8 mouse cellular contexts compared by ENCODE assay signal in the genomic region with DNA sequence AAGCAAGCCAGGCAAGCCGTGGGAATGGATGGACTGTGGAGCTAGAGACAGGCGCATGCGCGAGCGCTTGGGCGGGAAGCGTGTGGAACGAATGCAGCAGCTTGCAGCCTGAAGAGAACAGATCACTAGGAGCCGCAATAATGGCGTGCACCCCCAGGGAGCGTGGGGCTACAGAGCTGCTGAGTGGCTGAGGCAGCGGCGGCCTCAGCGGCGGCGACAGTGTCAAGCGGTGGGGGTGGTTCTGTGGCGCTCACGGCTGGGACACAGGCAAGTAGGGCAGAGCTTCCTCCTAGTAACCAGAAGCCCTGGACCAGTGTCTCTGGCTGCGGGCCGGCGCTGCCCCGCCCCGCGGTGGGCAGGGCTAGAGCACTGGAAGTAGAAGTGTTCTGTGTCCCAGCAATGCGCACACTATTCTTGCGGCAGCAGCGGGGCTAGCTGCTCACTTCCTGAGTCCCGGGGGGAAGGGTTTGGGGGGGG. TPM values are rescaled to one million over a fixed set of nuclear protein-coding genes. Genes with fewer than 3 reads are reported as not detected.
DNase-seq lines count a peak whose midpoint lies in the region; ATAC-seq and TF ChIP-seq lines count a peak whose summit lies in the region.

No protein-coding gene starts in this region.

- peak; percentile 97 for ATAC-seq in Patski
- ATAC-seq in hindbrain, embryonic 15.5 days (ENCODE audit: low FRiP score, low read depth), result peak; percentile 98

- no peaks in the 10 kb centered on the region for H3K9me3 ChIP-seq in hindbrain, embryonic 15.5 days

- peak; percentile 37 for DNase-seq in Patski (ENCODE audit: low read depth, low spot score)
- DNase-seq in cerebellum, postnatal 14 days, result peak; percentile 90 to 91
- DNase-seq in frontal cortex, postnatal 25 days (ENCODE audit: low spot score in 2 of 2), result peak; percentile 69 to 80
- DNase-seq in left cerebral cortex, adult 11 months (ENCODE audit: low spot score), result peak; percentile 81
- peak; percentile 92 to 96 for DNase-seq in lung, postnatal 4 days
- DNase-seq in retina, postnatal 7 days (ENCODE audit: low read depth, low spot score), result peak; percentile 70
- DNase-seq in urinary bladder, adult 2 months (ENCODE audit: low spot score), result peak; percentile 83

- POLR2A ChIA-PET in Patski (lab: Charles Lee), result interaction anchor here (1.0 kb wide), 1 partner anchor 54 kb away, joined by 3 read pairs; no protein-coding TSS in a partner anchor

- no peaks in the 10 kb centered on the region for H3K27me3 ChIP-seq in Patski
- H3K27me3 ChIP-seq in hindbrain, embryonic 15.5 days, result no peaks in the 10 kb centered on the region

- peak overlapping the region; percentile 59 for H3K9ac ChIP-seq in hindbrain, embryonic 15.5 days

- in situ Hi-C loops in Patski (cut with MboI; ENCODE audit: low pct_unique_long_range_greater_than_20kb), result no loop called here

- H3K4me2 ChIP-seq in hindbrain, embryonic 15.5 days, result peak overlapping the region; percentile 93

- no peak for TF ChIP-seq CTCF in Patski (IDR thresholded peaks at IDR 0.05)

- CTCF ChIA-PET in Patski (lab: Charles Lee), result interaction anchor here (1.3 kb wide), 1 partner anchor 36 kb away, joined by 5 read pairs; no protein-coding TSS in a partner anchor

- no peaks in the 10 kb centered on the region for H3K36me3 ChIP-seq in hindbrain, embryonic 15.5 days

- WGBS in hindbrain, embryonic 15.5 days, result under 1% methylated on average over 29 of the region's 29 CpGs

- peak overlapping the region; percentile 93 for H3K27ac ChIP-seq in hindbrain, embryonic 15.5 days (replicated peaks)

- peaks cover 14% of the 10 kb centered on the region for H3K4me1 ChIP-seq in hindbrain, embryonic 15.5 days (replicated peaks)

- H3K4me3 ChIP-seq in hindbrain, embryonic 15.5 days, result peak overlapping the region; percentile 74

RNA-seq across cellular contexts. Expression of a gene that starts 7.3 kb away (rescaled TPM):
- not detected for polyA plus RNA-seq in Patski (2021)
- polyA plus RNA-seq in hindbrain, embryonic 15.5 days (2015; fragmentation: Nextera tagmentation; extraction: Ambion mirVana), result not detected in 2 replicates
- not detected in 2 replicates for polyA plus RNA-seq in urinary bladder, adult 2 months (2012; rRNA removed)

RNA-seq across cellular contexts. Expression of a gene that starts 16.9 kb away (rescaled TPM):
- not detected for polyA plus RNA-seq in Patski (2021)
- polyA plus RNA-seq in hindbrain, embryonic 15.5 days (2015; fragmentation: Nextera tagmentation; extraction: Ambion mirVana), result not detected in 2 replicates
- polyA plus RNA-seq in urinary bladder, adult 2 months (2012; rRNA removed), result 0.09 TPM in 1 of 2 replicates, not detected in the other

RNA-seq across cellular contexts. Expression of a gene that starts 30.5 kb away (rescaled TPM):
- not detected for polyA plus RNA-seq in Patski (2021)
- not detected in 2 replicates for polyA plus RNA-seq in hindbrain, embryonic 15.5 days (2015; fragmentation: Nextera tagmentation; extraction: Ambion mirVana)
- not detected in 2 replicates for polyA plus RNA-seq in urinary bladder, adult 2 months (2012; rRNA removed)

RNA-seq across cellular contexts. Expression of a gene that starts 43.9 kb away (rescaled TPM):
- polyA plus RNA-seq in Patski (2021), result not detected
- polyA plus RNA-seq in hindbrain, embryonic 15.5 days (2015; fragmentation: Nextera tagmentation; extraction: Ambion mirVana), result not detected in 2 replicates
- not detected in 2 replicates for polyA plus RNA-seq in urinary bladder, adult 2 months (2012; rRNA removed)

RNA-seq across cellular contexts. Expression of a gene that starts 43.9 kb away (rescaled TPM):
- polyA plus RNA-seq in Patski (2021), result not detected
- polyA plus RNA-seq in hindbrain, embryonic 15.5 days (2015; fragmentation: Nextera tagmentation; extraction: Ambion mirVana), result not detected in 2 replicates
- polyA plus RNA-seq in urinary bladder, adult 2 months (2012; rRNA removed), result not detected in 2 replicates

Comparison
In these comparisons a context has a peak if more than half of its experiments do, and no peak if none do; other contexts are left out.
1. Peak in every context shown above with its lines: DNase-seq, ATAC-seq, H3K4me3 ChIP-seq and H3K27ac ChIP-seq.
2. DNase-seq: peak in every context shown above with its lines; median percentile 94 in lung, postnatal 4 days; 90 in cerebellum, postnatal 14 days; 83 in urinary bladder, adult 2 months; 81 in left cerebral cortex, adult 11 months; 74 in frontal cortex, postnatal 25 days; 70 in retina, postnatal 7 days; 37 in Patski.